Mouse (Mus musculus): ENCODE results near the gene Ntn1. TPM values are rescaled to one million over a fixed set of nuclear protein-coding genes. Genes with fewer than 3 reads are reported as not detected.

The Ntn1 gene
- polyA plus RNA-seq, 1 experiment, result 15.6 TPM

GRCm38 (mm10) chr11:68347508-68347907 lies 53.1 kb downstream of the Ntn1 start:
- Histone ChIP-seq H3K36me3 (ENCODE audit: control insufficient read depth, insufficient read depth) (no peaks in the 10 kb centered on the region), H3ac (ENCODE audit: control insufficient read depth, insufficient read length) (no peak overlapping the region), H3K27me3 (ENCODE audit: control insufficient read depth, insufficient read depth, insufficient read length) (no peaks in the 10 kb centered on the region), H3K4me3 (no peak overlapping the region), H3K4me2 (ENCODE audit: low read depth) (no peak overlapping the region), H3K79me2 (ENCODE audit: control insufficient read depth, insufficient read depth) (no peaks in the 10 kb centered on the region)
- TF ChIP-seq MYOG (IDR thresholded peaks at IDR 0.05; ENCODE audit: control insufficient read depth in 1 of 3, insufficient read depth in 1 of 3, insufficient read length in 2 of 3, low read depth in 2 of 3) (no peak), TCF3 (IDR thresholded peaks at IDR 0.05; ENCODE audit: insufficient read length, low read depth) (no peak), POLR2AphosphoS2 (IDR thresholded peaks at IDR 0.05; ENCODE audit: insufficient read length, low read depth) (no peak), CEBPB (IDR thresholded peaks at IDR 0.05; ENCODE audit: insufficient read depth, poor library complexity, severe bottlenecking) (no peak), MYOD1 (IDR thresholded peaks at IDR 0.05; ENCODE audit: control insufficient read depth in 1 of 3, insufficient read length in 2 of 3, low read depth in 2 of 3) (no peak), POLR2A (IDR thresholded peaks at IDR 0.05; ENCODE audit: insufficient read length, low read depth) (no peak), SRF (IDR thresholded peaks at IDR 0.05; ENCODE audit: control insufficient read depth, insufficient read length, low read depth) (no peak), MAX (IDR thresholded peaks at IDR 0.05; ENCODE audit: low read depth) (no peak), E2F4 (IDR thresholded peaks at IDR 0.05; ENCODE audit: insufficient read depth) (no peak), REST (IDR thresholded peaks at IDR 0.05; ENCODE audit: insufficient read depth, insufficient read length) (no peak), TCF12 (IDR thresholded peaks at IDR 0.05; ENCODE audit: insufficient read depth, poor library complexity, severe bottlenecking) (no peak), USF1 (IDR thresholded peaks at IDR 0.05; ENCODE audit: low read depth) (no peak)

- H3K4me2 ChIP-seq (ENCODE audit: low read depth), result no peak overlapping the region
- H3K27me3 ChIP-seq (ENCODE audit: control insufficient read depth, insufficient read depth, insufficient read length), result no peaks in the 10 kb centered on the region
- TF ChIP-seq REST (IDR thresholded peaks at IDR 0.05; ENCODE audit: insufficient read depth, insufficient read length), result no peak
- no peak for TF ChIP-seq POLR2AphosphoS2 (IDR thresholded peaks at IDR 0.05; ENCODE audit: insufficient read length, low read depth)
- no peak for TF ChIP-seq TCF3 (IDR thresholded peaks at IDR 0.05; ENCODE audit: insufficient read length, low read depth)
- TF ChIP-seq E2F4 (IDR thresholded peaks at IDR 0.05; ENCODE audit: insufficient read depth), result no peak
- no peak for TF ChIP-seq USF1 (IDR thresholded peaks at IDR 0.05; ENCODE audit: low read depth)
- no peaks in the 10 kb centered on the region for H3K36me3 ChIP-seq (ENCODE audit: control insufficient read depth, insufficient read depth)
- no peak overlapping the region for H3K4me3 ChIP-seq
- no peak overlapping the region for H3ac ChIP-seq (ENCODE audit: control insufficient read depth, insufficient read length)
- H3K79me2 ChIP-seq (ENCODE audit: control insufficient read depth, insufficient read depth), result no peaks in the 10 kb centered on the region
Observed at GRCm38 (mm10) chr11:68346099-68346498, 54.5 kb downstream of the Ntn1 start.

GRCm38 (mm10) chr11:68344221-68344620 lies 56.4 kb downstream of the Ntn1 start:
- no peak overlapping the region for H3K4me2 ChIP-seq (ENCODE audit: low read depth)
- TF ChIP-seq POLR2A (IDR thresholded peaks at IDR 0.05; ENCODE audit: insufficient read length, low read depth), result no peak
- TF ChIP-seq REST (IDR thresholded peaks at IDR 0.05; ENCODE audit: insufficient read depth, insufficient read length), result no peak
- TF ChIP-seq TCF12 (IDR thresholded peaks at IDR 0.05; ENCODE audit: insufficient read depth, poor library complexity, severe bottlenecking), result no peak
- TF ChIP-seq MYOG (IDR thresholded peaks at IDR 0.05; ENCODE audit: control insufficient read depth in 1 of 3, insufficient read depth in 1 of 3, insufficient read length in 2 of 3, low read depth in 2 of 3), result no peak
- TF ChIP-seq CEBPB (IDR thresholded peaks at IDR 0.05; ENCODE audit: insufficient read depth, poor library complexity, severe bottlenecking), result no peak
- TF ChIP-seq SRF (IDR thresholded peaks at IDR 0.05; ENCODE audit: control insufficient read depth, insufficient read length, low read depth), result no peak
- no peak for TF ChIP-seq USF1 (IDR thresholded peaks at IDR 0.05; ENCODE audit: low read depth)
- TF ChIP-seq E2F4 (IDR thresholded peaks at IDR 0.05; ENCODE audit: insufficient read depth), result no peak
- no peak for TF ChIP-seq MAX (IDR thresholded peaks at IDR 0.05; ENCODE audit: low read depth)
- no peak for TF ChIP-seq POLR2AphosphoS2 (IDR thresholded peaks at IDR 0.05; ENCODE audit: insufficient read length, low read depth)
- no peak for TF ChIP-seq MYOD1 (IDR thresholded peaks at IDR 0.05; ENCODE audit: control insufficient read depth in 1 of 3, insufficient read length in 2 of 3, low read depth in 2 of 3)
- no peak for TF ChIP-seq TCF3 (IDR thresholded peaks at IDR 0.05; ENCODE audit: insufficient read length, low read depth)
- H3K27me3 ChIP-seq (ENCODE audit: control insufficient read depth, insufficient read depth, insufficient read length), result no peaks in the 10 kb centered on the region
- no peaks in the 10 kb centered on the region for H3K79me2 ChIP-seq (ENCODE audit: control insufficient read depth, insufficient read depth)
- H3K4me3 ChIP-seq, result no peak overlapping the region
- H3ac ChIP-seq (ENCODE audit: control insufficient read depth, insufficient read length), result no peak overlapping the region
- H3K36me3 ChIP-seq (ENCODE audit: control insufficient read depth, insufficient read depth), result no peaks in the 10 kb centered on the region

- no peak overlapping the region for H3K4me3 ChIP-seq
- no peak overlapping the region for H3K4me2 ChIP-seq (ENCODE audit: low read depth)
- H3K27me3 ChIP-seq (ENCODE audit: control insufficient read depth, insufficient read depth, insufficient read length), result no peaks in the 10 kb centered on the region
- H3K36me3 ChIP-seq (ENCODE audit: control insufficient read depth, insufficient read depth), result no peaks in the 10 kb centered on the region
- no peaks in the 10 kb centered on the region for H3K79me2 ChIP-seq (ENCODE audit: control insufficient read depth, insufficient read depth)
- no peak for TF ChIP-seq TCF3 (IDR thresholded peaks at IDR 0.05; ENCODE audit: insufficient read length, low read depth)
- no peak for TF ChIP-seq MAX (IDR thresholded peaks at IDR 0.05; ENCODE audit: low read depth)
- TF ChIP-seq USF1 (IDR thresholded peaks at IDR 0.05; ENCODE audit: low read depth), result no peak
- no peak for TF ChIP-seq POLR2A (IDR thresholded peaks at IDR 0.05; ENCODE audit: insufficient read length, low read depth)
- no peak for TF ChIP-seq SRF (IDR thresholded peaks at IDR 0.05; ENCODE audit: control insufficient read depth, insufficient read length, low read depth)
- no peak for TF ChIP-seq REST (IDR thresholded peaks at IDR 0.05; ENCODE audit: insufficient read depth, insufficient read length)
- no peak for TF ChIP-seq POLR2AphosphoS2 (IDR thresholded peaks at IDR 0.05; ENCODE audit: insufficient read length, low read depth)
- TF ChIP-seq MYOD1 (IDR thresholded peaks at IDR 0.05; ENCODE audit: control insufficient read depth in 1 of 3, insufficient read length in 2 of 3, low read depth in 2 of 3), result no peak
- TF ChIP-seq CEBPB (IDR thresholded peaks at IDR 0.05; ENCODE audit: insufficient read depth, poor library complexity, severe bottlenecking), result no peak
- no peak for TF ChIP-seq E2F4 (IDR thresholded peaks at IDR 0.05; ENCODE audit: insufficient read depth)
- TF ChIP-seq MYOG (IDR thresholded peaks at IDR 0.05; ENCODE audit: control insufficient read depth in 1 of 3, insufficient read depth in 1 of 3, insufficient read length in 2 of 3, low read depth in 2 of 3), result no peak
- no peak for TF ChIP-seq TCF12 (IDR thresholded peaks at IDR 0.05; ENCODE audit: insufficient read depth, poor library complexity, severe bottlenecking)
- H3ac ChIP-seq (ENCODE audit: control insufficient read depth, insufficient read length), result no peak overlapping the region
Observed at GRCm38 (mm10) chr11:68342761-68343160, 57.9 kb downstream of the Ntn1 start.

GRCm38 (mm10) chr11:68342003-68342400 lies 58.6 kb downstream of the Ntn1 start:
- no peaks in the 10 kb centered on the region for H3K79me2 ChIP-seq (ENCODE audit: control insufficient read depth, insufficient read depth)
- H3ac ChIP-seq (ENCODE audit: control insufficient read depth, insufficient read length), result no peak overlapping the region
- H3K4me3 ChIP-seq, result no peak overlapping the region
- TF ChIP-seq SRF (IDR thresholded peaks at IDR 0.05; ENCODE audit: control insufficient read depth, insufficient read length, low read depth), result no peak
- TF ChIP-seq MAX (IDR thresholded peaks at IDR 0.05; ENCODE audit: low read depth), result no peak
- no peak for TF ChIP-seq CEBPB (IDR thresholded peaks at IDR 0.05; ENCODE audit: insufficient read depth, poor library complexity, severe bottlenecking)
- TF ChIP-seq POLR2AphosphoS2 (IDR thresholded peaks at IDR 0.05; ENCODE audit: insufficient read length, low read depth), result no peak
- no peak for TF ChIP-seq USF1 (IDR thresholded peaks at IDR 0.05; ENCODE audit: low read depth)
- H3K36me3 ChIP-seq (ENCODE audit: control insufficient read depth, insufficient read depth), result no peaks in the 10 kb centered on the region
- H3K27me3 ChIP-seq (ENCODE audit: control insufficient read depth, insufficient read depth, insufficient read length), result no peaks in the 10 kb centered on the region
- no peak overlapping the region for H3K4me2 ChIP-seq (ENCODE audit: low read depth)

Data from myocyte (in vitro differentiated cells).